Mouse (Mus musculus) midbrain, postnatal 0 days (tissue): ENCODE measurements around the gene Gltpd2. TPM values are rescaled to one million over a fixed set of nuclear protein-coding genes. Genes with fewer than 3 reads are reported as not detected.

ENCODE experiments used
- ATAC-seq: fragments of 200-750 bp; cut with Nextera tagmentation; 2 replicates; pipeline ENCODE4 v1.8.0; 2017; ENCODE audit warnings: moderate number of reproducible peaks, mild to moderate bottlenecking, moderate TSS enrichment, moderate library complexity; ENCODE audit not compliant: low FRiP score
- DNase-seq: peaks from one replicate; pipeline ENCODE4 v3.0.0-alpha.2; 2015; ENCODE audit warnings: low spot score
- H3K27ac ChIP-seq: fragments of 300-500 bp; sonication (generic); 2 replicates; pipeline ENCODE4 v1.5.1; 2014; ENCODE audit warnings: low read depth, mild to moderate bottlenecking, low read length, mixed read lengths
- H3K27me3 ChIP-seq: fragments of 300-500 bp; sonication (generic); 2 replicates; pipeline ENCODE4 v1.6.1; 2014; ENCODE audit warnings: low read length, control low read depth, mixed read lengths; ENCODE audit not compliant: insufficient read depth
- H3K36me3 ChIP-seq: fragments of 300-500 bp; sonication (generic); 2 replicates; pipeline ENCODE4 v1.6.1; 2014; ENCODE audit warnings: low read length, control low read depth, mixed read lengths; ENCODE audit not compliant: insufficient read depth
- H3K4me1 ChIP-seq: fragments of 300-500 bp; sonication (generic); 2 replicates; pipeline ENCODE4 v1.6.1; 2014; ENCODE audit warnings: mild to moderate bottlenecking, control low read depth, antibody characterized with exemption, low read length, mixed read lengths; ENCODE audit not compliant: insufficient read depth
- H3K4me2 ChIP-seq: fragments of 300-500 bp; sonication (generic); 2 replicates; pipeline ENCODE4 v1.6.1; 2014; ENCODE audit warnings: low read depth, mild to moderate bottlenecking, low read length, mixed read lengths; ENCODE audit not compliant: poor library complexity, severe bottlenecking
- H3K4me3 ChIP-seq: fragments of 300-500 bp; sonication (generic); 2 replicates; pipeline ENCODE4 v1.5.1; 2014; ENCODE audit warnings: low read depth, mild to moderate bottlenecking, low read length, moderate library complexity
- H3K9ac ChIP-seq: fragments of 300-500 bp; sonication (generic); replicated peaks from 2 replicates; pipeline ENCODE4 v1.6.1; 2014; ENCODE audit warnings: mild to moderate bottlenecking, low read length, moderate library complexity, mixed read lengths; ENCODE audit not compliant: poor library complexity, severe bottlenecking
- H3K9me3 ChIP-seq: fragments of 300-500 bp; sonication (generic); 2 replicates; pipeline ENCODE4 v1.6.1; 2016; ENCODE audit warnings: low read length, control low read depth
- CTCF ChIP-seq: IDR thresholded peaks from 2 replicates; pipeline ENCODE4 v1.5.1; 2016; ENCODE audit warnings: antibody characterized with exemption, mild to moderate bottlenecking
- WGBS: fragments of 180-500 bp; shearing (Covaris S2); extraction: QIAGEN DNeasy Blood & Tissue Kit; methylation state at CpG from one replicate; pipeline ENCODE4 v1.1.7; 2014; 5-methylcytosine and 5-hydroxymethylcytosine counted together
- polyA plus RNA-seq: library from polyadenylated mRNA; unstranded; fragments of >200 nt; fragmentation: Nextera tagmentation; extraction: Ambion mirVana; gene quantifications from 2 replicates; pipeline ENCODE4 v1.2.1, GENCODE M21; 2015
- total RNA-seq: library from RNA; depleted of rRNA; stranded (reverse); fragments of >200 nt; gene quantifications from 2 replicates; pipeline ENCODE4 v1.2.3, GENCODE M21; 2014

Gltpd2 gene
- total and polyA plus RNA-seq, 2 experiments from 2014 or later, result 0.21 TPM; not detected in 1

DNA sequence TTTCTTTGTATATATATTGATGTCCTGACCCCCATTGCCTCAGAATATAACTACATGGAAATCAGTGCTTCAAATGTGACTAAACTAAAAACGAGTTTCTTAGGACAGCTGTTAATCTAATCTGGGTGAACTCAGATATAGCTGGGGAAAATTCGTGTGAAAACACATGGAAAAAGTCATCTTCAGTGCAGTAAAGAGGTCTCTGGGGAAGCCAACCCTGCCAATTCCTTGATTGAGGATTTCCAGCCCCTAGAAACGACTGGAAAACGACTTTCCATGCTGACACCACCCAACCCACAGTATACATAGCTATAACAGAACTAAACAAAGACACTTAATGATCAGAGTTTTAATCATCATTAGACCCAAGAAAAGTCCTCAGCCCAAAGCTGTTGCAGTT is 31.2 kb upstream of the Gltpd2 start:
- Histone ChIP-seq H3K9me3 (no peaks in the 10 kb centered on the region), H3K27ac (no peak overlapping the region), H3K4me1 (no peaks in the 10 kb centered on the region), H3K4me3 (no peak overlapping the region), H3K4me2 (no peak overlapping the region), H3K36me3 (no peaks in the 10 kb centered on the region), H3K9ac (no peak overlapping the region), H3K27me3 (no peaks in the 10 kb centered on the region)
- no peak for TF ChIP-seq CTCF
- ATAC-seq (no peak), DNase-seq (no peak)
- WGBS, result 52% methylated on average over 4 of the region's 4 CpGs

DNA sequence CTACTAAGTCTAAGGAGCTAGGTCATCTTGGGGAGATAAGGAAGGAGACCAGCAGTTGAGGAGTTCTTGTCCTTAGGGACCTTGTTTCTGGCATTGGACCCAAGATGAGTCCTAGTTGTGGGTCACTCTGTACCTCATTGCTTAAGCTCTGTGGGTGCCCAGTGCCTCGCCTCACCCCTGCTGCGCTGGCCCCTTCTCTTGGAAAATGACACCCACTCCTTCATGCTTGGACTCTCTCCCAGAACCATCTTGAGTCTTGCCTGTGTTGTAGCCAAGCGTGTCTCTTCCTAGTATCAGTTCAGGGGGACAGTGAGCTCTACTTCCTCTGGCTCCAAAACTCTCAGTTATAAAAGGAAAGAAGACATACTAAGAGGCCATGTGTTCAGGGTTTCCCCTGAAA is 29.9 kb upstream of the Gltpd2 start:
- Histone ChIP-seq H3K9ac (no peak overlapping the region), H3K36me3 (no peaks in the 10 kb centered on the region), H3K9me3 (no peaks in the 10 kb centered on the region), H3K4me3 (no peak overlapping the region), H3K27ac (no peak overlapping the region), H3K27me3 (no peaks in the 10 kb centered on the region), H3K4me2 (no peak overlapping the region), H3K4me1 (no peaks in the 10 kb centered on the region)
- ATAC-seq (no peak), DNase-seq (no peak)
- 80% methylated on average over 3 of the region's 3 CpGs for WGBS
- TF ChIP-seq CTCF, result no peak

DNA sequence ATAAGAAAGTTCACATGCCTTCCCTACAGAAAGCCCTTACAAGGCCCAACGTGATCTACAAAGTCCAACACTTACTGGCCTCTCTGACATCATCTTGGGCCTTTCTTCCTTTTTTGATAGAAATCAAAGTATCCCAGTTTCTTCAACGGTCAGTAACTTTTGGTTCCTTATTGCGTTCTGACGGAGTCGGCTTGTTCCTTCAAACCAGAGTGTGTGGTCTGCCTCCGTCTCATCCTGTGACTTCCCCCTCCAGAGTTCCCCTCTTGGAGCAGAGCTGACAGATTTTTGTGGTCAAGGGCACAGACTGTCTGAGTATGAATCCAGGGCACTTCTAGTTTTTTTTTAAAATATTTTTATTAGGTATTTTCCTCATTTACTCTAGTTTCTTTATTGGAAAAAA is 29.3 kb upstream of the Gltpd2 start:
- H3K4me3 ChIP-seq, result no peak overlapping the region
- no peak for DNase-seq
- H3K9ac ChIP-seq, result no peak overlapping the region
- WGBS, result 90% methylated on average over 6 of the region's 6 CpGs
- H3K27me3 ChIP-seq, result no peaks in the 10 kb centered on the region
- H3K4me1 ChIP-seq, result no peaks in the 10 kb centered on the region
- no peak overlapping the region for H3K27ac ChIP-seq
- ATAC-seq, result no peak
- H3K4me2 ChIP-seq, result no peak overlapping the region
- H3K36me3 ChIP-seq, result no peaks in the 10 kb centered on the region
- TF ChIP-seq CTCF, result no peak
- no peaks in the 10 kb centered on the region for H3K9me3 ChIP-seq

DNA sequence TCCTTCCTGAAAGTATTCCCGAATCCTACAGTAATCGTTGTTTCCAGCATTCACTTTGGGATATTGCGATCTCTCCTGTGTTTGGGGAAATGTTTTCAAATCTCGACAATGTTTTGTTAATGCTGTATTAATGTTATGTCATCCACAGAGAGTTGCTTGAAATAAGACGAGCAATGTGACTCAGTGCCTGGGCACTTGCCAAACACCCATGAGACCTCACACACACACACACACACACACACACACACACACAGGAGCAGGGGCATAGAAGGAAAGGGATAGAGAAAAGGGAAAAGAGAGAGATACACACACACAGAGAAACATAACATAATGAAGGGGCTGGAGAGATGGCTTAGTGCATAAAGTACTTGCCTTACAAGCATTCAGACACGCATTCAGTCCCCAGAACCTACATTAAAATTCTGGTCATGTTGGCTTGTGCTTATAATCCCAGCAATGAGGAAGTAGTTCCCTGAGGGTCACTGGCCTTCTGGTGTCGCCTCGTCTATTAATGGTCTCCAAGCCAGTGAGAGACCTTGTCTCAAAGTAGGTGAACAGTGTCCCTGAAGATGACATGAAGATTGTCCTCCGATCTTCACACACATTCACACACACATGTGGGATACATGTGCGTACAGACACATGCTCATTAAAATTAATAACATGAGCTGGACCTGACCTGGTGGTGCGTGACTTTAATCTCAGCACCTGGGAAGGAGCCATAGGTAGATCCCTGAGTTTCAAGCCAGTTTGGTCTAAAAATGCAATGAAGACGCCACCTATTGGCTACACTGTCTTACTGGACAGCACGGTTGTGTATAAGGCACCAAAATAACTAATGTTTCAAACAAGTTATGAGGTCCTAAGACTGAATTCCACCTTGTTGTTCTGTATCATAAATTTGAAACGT is 19.2 kb upstream of the Gltpd2 start:
- Histone ChIP-seq H3K4me3 (no peak overlapping the region), H3K9me3 (no peaks in the 10 kb centered on the region), H3K4me2 (no peak overlapping the region), H3K4me1 (no peaks in the 10 kb centered on the region), H3K9ac (no peak overlapping the region), H3K36me3 (no peaks in the 10 kb centered on the region), H3K27ac (no peak overlapping the region), H3K27me3 (no peaks in the 10 kb centered on the region)
- WGBS, result 64% methylated on average over 14 of the region's 14 CpGs
- peak; percentile 41; the same call in 1 of the 2 replicates for TF ChIP-seq CTCF
- DNase-seq (no peak), ATAC-seq (no peak)

DNA sequence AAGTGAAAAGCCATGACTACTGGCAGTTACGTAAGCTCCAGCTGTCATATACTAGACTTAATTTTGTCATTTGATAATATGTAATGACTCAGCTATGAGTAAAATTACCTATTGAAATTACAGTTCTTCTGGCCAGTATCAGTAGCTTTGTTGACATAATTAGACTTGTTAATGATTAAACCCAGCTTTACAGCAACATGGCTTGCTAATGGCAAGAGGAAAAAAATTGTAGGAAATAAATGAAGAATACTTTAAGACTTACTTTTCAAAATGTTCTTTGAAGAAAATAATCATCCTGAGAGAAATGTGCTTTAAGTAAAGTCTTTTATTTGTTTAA is 18.6 kb upstream of the Gltpd2 start:
- ATAC-seq (no peak), DNase-seq (no peak)
- H3K9ac ChIP-seq, result no peak overlapping the region
- no peaks in the 10 kb centered on the region for H3K36me3 ChIP-seq
- no peak overlapping the region for H3K4me2 ChIP-seq
- no peak overlapping the region for H3K4me3 ChIP-seq
- no peak for TF ChIP-seq CTCF
- H3K9me3 ChIP-seq, result no peaks in the 10 kb centered on the region
- no peaks in the 10 kb centered on the region for H3K27me3 ChIP-seq
- no peak overlapping the region for H3K27ac ChIP-seq
- 100% methylated on average over 1 of the region's 1 CpGs for WGBS
- no peaks in the 10 kb centered on the region for H3K4me1 ChIP-seq

DNA sequence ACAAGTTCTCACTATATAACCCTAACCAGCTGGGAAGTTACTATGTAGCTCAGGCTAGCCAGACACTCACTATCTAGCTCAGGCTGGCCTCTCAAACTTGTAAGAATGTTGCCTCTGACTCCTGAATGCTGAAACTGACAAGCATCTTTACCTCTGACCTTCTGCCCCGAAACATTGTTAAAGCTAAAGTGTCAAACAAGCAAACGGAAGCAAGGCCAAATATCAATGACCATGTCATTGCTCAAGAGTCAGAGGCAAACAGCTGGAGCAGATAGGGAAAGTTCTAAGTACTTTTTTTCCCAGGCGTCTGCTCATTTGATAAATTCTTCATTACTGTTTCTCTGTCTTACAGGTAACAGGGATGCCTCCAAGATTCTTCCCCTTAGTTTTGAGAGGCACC is 17.0 kb upstream of the Gltpd2 start:
- 73% methylated on average over 3 of the region's 3 CpGs for WGBS
- Histone ChIP-seq H3K9me3 (no peaks in the 10 kb centered on the region), H3K36me3 (no peaks in the 10 kb centered on the region), H3K4me3 (no peak overlapping the region), H3K27me3 (no peaks in the 10 kb centered on the region), H3K4me1 (no peaks in the 10 kb centered on the region), H3K9ac (no peak overlapping the region), H3K27ac (no peak overlapping the region), H3K4me2 (no peak overlapping the region)
- DNase-seq (no peak), ATAC-seq (no peak)
- TF ChIP-seq CTCF, result no peak
